Mouse (Mus musculus) heart, adult 2 months (tissue): Measurements from ENCODE around the gene Zbtb49. TPM values are rescaled to one million over a fixed set of nuclear protein-coding genes. Genes with fewer than 3 reads are reported as not detected.

Experiments
- DNase-seq, 2 experiments: peaks; one replicate each; pipeline ENCODE4 v3.0.0; 2021
- H3K27ac ChIP-seq: fragments of 200-600 bp; 2 replicates; pipeline ENCODE4 v1.8.1; 2022
- H3K27me3 ChIP-seq: fragments of 200-500 bp; 2 replicates; pipeline ENCODE4 v1.6.1; 2012; ENCODE audit warnings: mild to moderate bottlenecking, low read length, inconsistent platforms, mixed read lengths; ENCODE audit not compliant: control insufficient read depth, insufficient read depth
- H3K36me3 ChIP-seq: fragments of 200-500 bp; 2 replicates; pipeline ENCODE4 v1.6.1; 2012; ENCODE audit warnings: low read length, inconsistent platforms; ENCODE audit not compliant: control insufficient read depth, insufficient read depth
- H3K4me1 ChIP-seq: fragments of 200-500 bp; 2 replicates; pipeline ENCODE4 v1.6.1; 2011; ENCODE audit warnings: low read length; ENCODE audit not compliant: control insufficient read depth, insufficient read depth
- H3K4me3 ChIP-seq: fragments of 200-600 bp; 2 replicates; pipeline ENCODE4 v1.8.1; 2022
- H3K79me2 ChIP-seq: fragments of 200-500 bp; replicated peaks from 2 replicates; pipeline ENCODE4 v1.6.1; 2012; ENCODE audit warnings: mild to moderate bottlenecking, inconsistent platforms, low read length, moderate library complexity, mixed read lengths; ENCODE audit not compliant: control insufficient read depth, insufficient read depth
- H3K9ac ChIP-seq: fragments of 200-500 bp; 2 replicates; pipeline ENCODE4 v1.6.1; 2012; ENCODE audit warnings: low read depth, mild to moderate bottlenecking, control low read depth, inconsistent platforms, low read length, mixed read lengths
- CTCF ChIP-seq: fragments of 200-600 bp; IDR thresholded peaks from 2 replicates; pipeline ENCODE4 v1.8.1; 2022; ENCODE audit warnings: antibody characterized with exemption, mild to moderate bottlenecking, moderate library complexity
- EP300 ChIP-seq: fragments of 200-500 bp; IDR thresholded peaks from 2 replicates; pipeline ENCODE4 v1.6.1; 2011; ENCODE audit warnings: low read depth, low read length, control low read depth; ENCODE audit not compliant: insufficient read depth
- POLR2A ChIP-seq: fragments of 200-500 bp; IDR thresholded peaks from 2 replicates; pipeline ENCODE4 v1.6.1; 2011; ENCODE audit warnings: mild to moderate bottlenecking, low read depth, low read length, control low read depth; ENCODE audit not compliant: insufficient read depth
- WGBS: fragments of 180-500 bp; shearing (Covaris S2); methylation state at CpG from one replicate; pipeline ENCODE4 v1.1.7; 2018; 5-methylcytosine and 5-hydroxymethylcytosine counted together
- intact Hi-C: fragments of 180-260 bp; cut with DNase I; formaldehyde crosslinking; loops from one replicate; pipeline ENCODE4 v1.15.1; 2025
- polyA plus RNA-seq: library from polyadenylated mRNA; depleted of rRNA; stranded (reverse); fragments of >200 nt; gene quantifications from 2 replicates; pipeline ENCODE4 v1.2.3, GENCODE M21; 2012
- total RNA-seq, 2 experiments: library from RNA; stranded (reverse); gene quantifications; 2 replicates each; pipeline ENCODE4 v1.2.3; 2021

Gene Zbtb49
- total and polyA plus RNA-seq, 3 experiments: 3.7 to 5.2 (median 4.1) TPM

GRCm38 (mm10) chr5:38205303-38205726 lies 14.9 kb downstream of the Zbtb49 start:
- DNase-seq: no peak
- no peak overlapping the region for H3K27ac ChIP-seq
- H3K79me2 ChIP-seq: no peaks in the 10 kb centered on the region
- no peak overlapping the region for H3K9ac ChIP-seq
- H3K27me3 ChIP-seq: no peaks in the 10 kb centered on the region
- peaks cover 1% of the 10 kb centered on the region for H3K4me1 ChIP-seq
- intact Hi-C loops: no loop called here
- WGBS: 52% methylated on average over 7 of the region's 7 CpGs
- H3K36me3 ChIP-seq: no peaks in the 10 kb centered on the region
- TF ChIP-seq CTCF (no peak), EP300 (no peak), POLR2A (no peak)
- H3K4me3 ChIP-seq: no peak overlapping the region

DNA sequence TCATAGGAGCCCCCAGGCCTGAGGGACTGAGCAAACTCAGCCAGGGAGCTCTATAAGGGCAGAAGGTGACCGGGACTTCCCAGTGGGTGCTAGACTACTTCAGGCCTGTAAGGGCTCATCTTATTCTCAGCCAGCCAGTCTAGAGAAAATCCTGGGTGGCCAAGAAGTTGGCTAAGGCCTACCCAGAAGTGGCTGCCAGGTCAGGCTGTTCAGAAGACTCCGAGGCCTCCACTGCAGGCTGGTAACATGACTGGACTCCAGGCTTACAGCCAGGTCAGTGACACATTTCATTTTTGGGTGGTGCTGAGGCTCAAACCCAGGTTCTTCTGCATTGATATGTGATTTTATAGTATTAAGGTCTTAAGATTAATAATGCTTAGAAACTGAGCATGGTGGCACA lies 20.6 kb downstream of the Zbtb49 start:
- no peaks in the 10 kb centered on the region for H3K27me3 ChIP-seq
- H3K36me3 ChIP-seq: no peaks in the 10 kb centered on the region
- H3K4me3 ChIP-seq: no peak overlapping the region
- 79% methylated on average over 2 of the region's 2 CpGs for WGBS
- no peak for TF ChIP-seq POLR2A
- no peak for TF ChIP-seq CTCF
- TF ChIP-seq EP300: no peak
- no peaks in the 10 kb centered on the region for H3K79me2 ChIP-seq
- no peak overlapping the region for H3K9ac ChIP-seq
- no peaks in the 10 kb centered on the region for H3K4me1 ChIP-seq
- intact Hi-C loops: loop anchor here (5.0 to 10.0 kb wide), 3 partner anchors 102 to 902 kb away; no protein-coding TSS in a partner anchor
- no peak overlapping the region for H3K27ac ChIP-seq
- DNase-seq: no peak

GRCm38 (mm10) chr5:38197482-38197823 lies 22.8 kb downstream of the Zbtb49 start:
- TF ChIP-seq CTCF (peak; percentile 91), POLR2A (no peak), EP300 (peak; percentile 80)
- Histone ChIP-seq H3K4me1 (no peaks in the 10 kb centered on the region), H3K27ac (no peak overlapping the region), H3K9ac (no peak overlapping the region), H3K79me2 (no peaks in the 10 kb centered on the region), H3K27me3 (no peaks in the 10 kb centered on the region), H3K4me3 (no peak overlapping the region), H3K36me3 (no peaks in the 10 kb centered on the region)
- DNase-seq: peak; percentile 74 to 86
- intact Hi-C loops: loop anchor here (5.0 to 10.0 kb wide), 3 partner anchors 100 to 900 kb away; no protein-coding TSS in a partner anchor
- 21% methylated on average over 7 of the region's 7 CpGs for WGBS

DNA sequence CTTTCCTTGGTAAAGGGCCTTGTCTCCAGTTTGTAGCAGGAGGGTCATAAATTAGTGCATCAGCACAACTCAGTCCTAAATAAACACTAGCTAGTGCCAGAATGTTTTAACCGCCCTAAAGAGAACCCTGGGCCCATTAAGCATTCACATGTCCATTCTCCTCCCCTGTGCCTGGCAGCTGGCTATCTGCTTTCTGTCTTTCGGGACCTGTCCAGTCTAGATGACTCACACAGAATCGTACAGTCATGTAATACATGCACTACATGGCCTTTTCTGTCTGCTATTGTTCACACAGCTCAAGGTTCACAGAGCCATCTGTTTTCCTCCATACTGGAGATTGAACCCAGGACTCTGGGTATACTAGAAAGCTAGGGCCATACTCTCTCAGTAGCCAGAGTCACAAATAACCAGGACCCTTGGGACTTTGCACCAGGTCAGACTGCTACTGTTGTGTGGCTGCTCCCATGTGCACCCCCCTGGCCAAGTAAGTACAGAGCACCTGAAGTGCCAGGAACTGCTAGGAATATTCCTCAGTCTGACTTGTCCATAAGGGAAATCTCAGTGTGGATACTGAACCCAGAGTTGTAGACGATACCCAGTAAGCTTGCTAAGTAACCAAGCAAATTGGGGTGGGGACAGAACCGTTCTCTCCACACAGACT lies 23.3 kb downstream of the Zbtb49 start:
- no peak overlapping the region for H3K9ac ChIP-seq
- no peak overlapping the region for H3K4me3 ChIP-seq
- no peaks in the 10 kb centered on the region for H3K4me1 ChIP-seq
- H3K27me3 ChIP-seq: no peaks in the 10 kb centered on the region
- WGBS: 63% methylated on average over 5 of the region's 5 CpGs
- H3K36me3 ChIP-seq: no peaks in the 10 kb centered on the region
- no peak overlapping the region for H3K27ac ChIP-seq
- TF ChIP-seq EP300 (no peak), POLR2A (no peak), CTCF (no peak)
- intact Hi-C loops: loop anchor here (5.0 to 10.0 kb wide), 3 partner anchors 100 to 900 kb away; no protein-coding TSS in a partner anchor
- no peaks in the 10 kb centered on the region for H3K79me2 ChIP-seq
- no peak for DNase-seq

DNA sequence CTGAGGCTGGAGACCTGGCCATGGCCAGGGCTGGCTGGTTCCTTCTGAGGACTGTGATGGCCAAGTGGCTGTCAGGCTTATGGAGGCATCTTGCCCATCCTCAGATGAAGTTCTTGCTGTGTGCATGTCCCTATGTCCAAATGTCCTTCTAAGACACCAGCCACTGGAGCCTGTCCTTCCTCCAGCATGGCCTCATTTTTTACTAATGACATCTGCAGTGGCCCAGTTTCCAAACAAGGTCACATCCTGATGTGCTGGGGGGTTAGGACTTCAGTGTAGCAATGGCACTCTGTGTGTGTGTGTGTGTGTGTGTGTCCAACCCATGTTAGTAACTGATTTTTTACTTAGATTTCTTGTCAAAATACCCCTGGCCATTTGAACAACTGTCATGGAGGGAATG lies 24.3 kb downstream of the Zbtb49 start:
- Histone ChIP-seq H3K27ac (no peak overlapping the region), H3K27me3 (no peaks in the 10 kb centered on the region), H3K36me3 (no peaks in the 10 kb centered on the region), H3K4me1 (no peaks in the 10 kb centered on the region), H3K79me2 (no peaks in the 10 kb centered on the region), H3K9ac (no peak overlapping the region), H3K4me3 (no peak overlapping the region)
- intact Hi-C loops: loop anchor here (5.0 to 10.0 kb wide), 3 partner anchors 99 to 899 kb away; no protein-coding TSS in a partner anchor
- TF ChIP-seq CTCF (no peak), POLR2A (no peak), EP300 (no peak)
- DNase-seq: no peak

- DNase-seq: no peak
- H3K4me3 ChIP-seq: no peak overlapping the region
- H3K9ac ChIP-seq: no peak overlapping the region
- 33% methylated on average over 2 of the region's 2 CpGs for WGBS
- H3K27ac ChIP-seq: no peak overlapping the region
- H3K36me3 ChIP-seq: no peaks in the 10 kb centered on the region
- no peaks in the 10 kb centered on the region for H3K79me2 ChIP-seq
- intact Hi-C loops: loop anchor here (5.0 to 10.0 kb wide), 3 partner anchors 98 to 898 kb away; no protein-coding TSS in a partner anchor
- H3K27me3 ChIP-seq: no peaks in the 10 kb centered on the region
- TF ChIP-seq CTCF (no peak), POLR2A (no peak), EP300 (no peak)
- H3K4me1 ChIP-seq: no peaks in the 10 kb centered on the region
Measured at GRCm38 (mm10) chr5:38194946-38195345, 25.3 kb downstream of the Zbtb49 start.
